In the genomic region with DNA sequence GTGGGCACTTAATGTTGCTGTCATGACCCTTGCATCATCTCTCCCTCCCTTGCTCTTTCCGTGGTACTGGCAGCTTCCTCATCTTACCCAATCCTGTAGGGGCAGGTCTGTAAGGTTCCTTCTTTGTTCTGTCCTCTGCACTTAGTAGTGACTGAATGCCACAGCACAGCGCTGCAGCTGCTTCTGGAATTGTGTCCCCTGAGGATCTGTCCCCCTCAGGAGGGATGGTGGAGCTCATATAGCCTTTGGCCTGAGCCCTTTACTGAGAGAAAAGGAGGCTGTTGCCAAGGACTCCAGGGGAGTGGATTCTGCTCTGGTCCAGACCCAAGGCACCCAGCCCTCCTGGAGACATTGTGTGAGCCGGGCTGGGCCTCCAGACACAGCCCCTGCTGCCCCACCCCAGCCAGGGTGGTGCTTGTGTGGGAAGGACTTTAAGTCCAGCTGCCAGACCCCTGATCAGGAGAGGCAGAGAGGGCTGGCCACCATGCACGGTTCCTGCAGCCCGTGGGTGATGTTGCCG, we compare ENCODE assay signal across 14 mouse cellular contexts. TPM values are rescaled to one million over a fixed set of nuclear protein-coding genes. Genes with fewer than 3 reads are reported as not detected.
DNase-seq lines count a peak whose midpoint lies in the region; ATAC-seq lines count a peak whose summit lies in the region.
"Had no signal": no experiment of that assay in that cellular context is flagged by ENCODE, and none has a peak within 500 bp of the region (broad histone marks: within the 10 kb centered on the region; RNA-seq: fewer than 3 reads in every experiment).

No protein-coding gene starts in this region.

- no peak for ATAC-seq in forebrain, embryonic 16.5 days
- no peak for ATAC-seq in liver, embryonic 15.5 days (ENCODE audit: insufficient read depth)
- ATAC-seq in liver, embryonic 12.5 days = no peak
- ATAC-seq in common myeloid progenitor, adult 5-6 weeks (replicated peaks; ENCODE audit: low read depth, poor library complexity, severe bottlenecking) = peak; percentile 78
- peak; percentile 87 for ATAC-seq in megakaryocyte progenitor cell, adult 5-6 weeks (replicated peaks; ENCODE audit: poor library complexity)
- ATAC-seq: Patski had no signal

- no peaks in the 10 kb centered on the region for H3K9me3 ChIP-seq in forebrain, embryonic 10.5 days
- no peaks in the 10 kb centered on the region for H3K9me3 ChIP-seq in forebrain, embryonic 16.5 days (ENCODE audit: control insufficient read depth, low read length)
- no peaks in the 10 kb centered on the region for H3K9me3 ChIP-seq in liver, embryonic 15.5 days (replicated peaks)
- H3K9me3 ChIP-seq in liver, embryonic 12.5 days (replicated peaks) = no peaks in the 10 kb centered on the region

- no peaks in the 10 kb centered on the region for H3K36me3 ChIP-seq in forebrain, embryonic 10.5 days (replicated peaks)
- no peaks in the 10 kb centered on the region for H3K36me3 ChIP-seq in forebrain, embryonic 16.5 days (ENCODE audit: control insufficient read depth, insufficient read depth)
- H3K36me3 ChIP-seq in liver, embryonic 15.5 days (replicated peaks) = no peaks in the 10 kb centered on the region
- H3K36me3 ChIP-seq in liver, embryonic 12.5 days = no peaks in the 10 kb centered on the region

- peaks cover 53% of the 10 kb centered on the region for H3K27me3 ChIP-seq in forebrain, embryonic 10.5 days (ENCODE audit: poor library complexity, severe bottlenecking)
- peaks cover 8% of the 10 kb centered on the region for H3K27me3 ChIP-seq in forebrain, embryonic 16.5 days (replicated peaks; ENCODE audit: control insufficient read depth, insufficient read depth, low read length)
- H3K27me3 ChIP-seq in liver, embryonic 15.5 days = peaks cover 43% of the 10 kb centered on the region
- H3K27me3 ChIP-seq in liver, embryonic 12.5 days (replicated peaks) = peaks cover 54% of the 10 kb centered on the region
- H3K27me3 ChIP-seq: Patski had no signal

- 54% methylated on average over 6 of the region's 6 CpGs for WGBS in forebrain, embryonic 10.5 days
- 53% methylated on average over 6 of the region's 6 CpGs for WGBS in forebrain, embryonic 16.5 days
- 32% methylated on average over 6 of the region's 6 CpGs for WGBS in liver, embryonic 15.5 days (ENCODE audit: insufficient replicate concordance)
- 37% methylated on average over 6 of the region's 6 CpGs for WGBS in liver, embryonic 12.5 days (ENCODE audit: insufficient replicate concordance)

- H3K9ac ChIP-seq in forebrain, embryonic 16.5 days (replicated peaks; ENCODE audit: low read depth, low read length) = no peak overlapping the region; the same call in 1 of the 2 replicates
- no peak overlapping the region for H3K9ac ChIP-seq in liver, embryonic 15.5 days
- no peak overlapping the region for H3K9ac ChIP-seq in liver, embryonic 12.5 days

- no peak overlapping the region for H3K4me3 ChIP-seq in forebrain, embryonic 10.5 days
- no peak overlapping the region for H3K4me3 ChIP-seq in forebrain, embryonic 16.5 days (replicated peaks; ENCODE audit: low read length)
- peak overlapping the region; percentile 25 for H3K4me3 ChIP-seq in liver, embryonic 15.5 days (replicated peaks)
- H3K4me3 ChIP-seq in liver, embryonic 12.5 days = no peak overlapping the region

- H3K4me1 ChIP-seq in forebrain, embryonic 10.5 days = peaks cover 53% of the 10 kb centered on the region
- peaks cover 2% of the 10 kb centered on the region; the same call in 1 of the 2 replicates for H3K4me1 ChIP-seq in forebrain, embryonic 16.5 days (replicated peaks; ENCODE audit: control insufficient read depth, insufficient read depth, low read length)
- peaks cover 31% of the 10 kb centered on the region for H3K4me1 ChIP-seq in liver, embryonic 15.5 days (replicated peaks)
- H3K4me1 ChIP-seq in liver, embryonic 12.5 days = peaks cover 32% of the 10 kb centered on the region

- no peak for DNase-seq in forebrain, embryonic 10.5 days (ENCODE audit: extremely low spot score, low spot score)
- DNase-seq in urinary bladder, postnatal 36 days (ENCODE audit: low spot score in 2 of 2) = no peak
- DNase-seq in T-cell, adult 2 months (ENCODE audit: low spot score) = no peak
- DNase-seq: adrenal gland, adult 2 months; embryo, embryonic 11 days; lung, postnatal 36 days; retina, postnatal 1 day; thymus, adult 18-20 months had no signal

- H3K27ac ChIP-seq in forebrain, embryonic 10.5 days = peak overlapping the region; percentile 48
- no peak overlapping the region for H3K27ac ChIP-seq in forebrain, embryonic 16.5 days (ENCODE audit: low read length)
- H3K27ac ChIP-seq in liver, embryonic 15.5 days (replicated peaks) = peak overlapping the region; percentile 46
- no peak overlapping the region for H3K27ac ChIP-seq in liver, embryonic 12.5 days

- H3K4me2 ChIP-seq in forebrain, embryonic 16.5 days (ENCODE audit: low read length) = no peak overlapping the region
- peak overlapping the region; percentile 8; the same call in 1 of the 2 replicates for H3K4me2 ChIP-seq in liver, embryonic 15.5 days
- H3K4me2 ChIP-seq in liver, embryonic 12.5 days = no peak overlapping the region

RNA-seq across cellular contexts. Expression of a gene that starts 1.3 kb away (rescaled TPM):
- 0.71 and 0.73 TPM in 2 replicates for polyA plus RNA-seq in forebrain, embryonic 10.5 days (2016; fragmentation: Nextera tagmentation; extraction: Ambion mirVana)
- polyA plus RNA-seq in forebrain, embryonic 16.5 days (2015; fragmentation: Nextera tagmentation; extraction: Ambion mirVana) = 1.2 and 2.0 TPM in 2 replicates
- polyA plus RNA-seq in liver, embryonic 15.5 days (2015; fragmentation: Nextera tagmentation; extraction: Ambion mirVana) = 1.9 and 2.4 TPM in 2 replicates
- 0.37 and 0.59 TPM in 2 replicates for polyA plus RNA-seq in liver, embryonic 12.5 days (2016; fragmentation: Nextera tagmentation; extraction: Ambion mirVana)
- total RNA-seq in common myeloid progenitor, adult 5-6 weeks (2017) = 2.4 and 2.9 TPM in 2 replicates
- total RNA-seq in megakaryocyte progenitor cell, adult 5-6 weeks (2015) = 3.5 and 4.8 TPM in 2 replicates
- 5.8 and 8.5 TPM in 2 replicates for total RNA-seq in megakaryocyte progenitor cell, adult 5-6 weeks (2017)
- polyA plus RNA-seq: Patski had no signal

RNA-seq across cellular contexts. Expression of a gene that starts 28.9 kb away (rescaled TPM):
- polyA plus RNA-seq in forebrain, embryonic 10.5 days (2016; fragmentation: Nextera tagmentation; extraction: Ambion mirVana) = 255 and 270 TPM in 2 replicates
- polyA plus RNA-seq in forebrain, embryonic 16.5 days (2015; fragmentation: Nextera tagmentation; extraction: Ambion mirVana) = 417 and 434 TPM in 2 replicates
- 59.4 and 74.4 TPM in 2 replicates for polyA plus RNA-seq in liver, embryonic 15.5 days (2015; fragmentation: Nextera tagmentation; extraction: Ambion mirVana)
- polyA plus RNA-seq in liver, embryonic 12.5 days (2016; fragmentation: Nextera tagmentation; extraction: Ambion mirVana) = 107 and 109 TPM in 2 replicates
- total RNA-seq in common myeloid progenitor, adult 5-6 weeks (2017) = 56.5 and 76.6 TPM in 2 replicates
- total RNA-seq in megakaryocyte progenitor cell, adult 5-6 weeks (2015) = 85.3 and 89.2 TPM in 2 replicates
- total RNA-seq in megakaryocyte progenitor cell, adult 5-6 weeks (2017) = 54.9 and 61.7 TPM in 2 replicates

RNA-seq across cellular contexts. Expression of a gene that starts 41.9 kb away (rescaled TPM):
- polyA plus RNA-seq in forebrain, embryonic 10.5 days (2016; fragmentation: Nextera tagmentation; extraction: Ambion mirVana) = 5.4 and 6.3 TPM in 2 replicates
- polyA plus RNA-seq in forebrain, embryonic 16.5 days (2015; fragmentation: Nextera tagmentation; extraction: Ambion mirVana) = 5.5 and 9.7 TPM in 2 replicates
- polyA plus RNA-seq in liver, embryonic 15.5 days (2015; fragmentation: Nextera tagmentation; extraction: Ambion mirVana) = 6.5 and 8.4 TPM in 2 replicates
- polyA plus RNA-seq in liver, embryonic 12.5 days (2016; fragmentation: Nextera tagmentation; extraction: Ambion mirVana) = 5.1 and 5.9 TPM in 2 replicates
- 23.9 and 39.0 TPM in 2 replicates for total RNA-seq in common myeloid progenitor, adult 5-6 weeks (2017)
- total RNA-seq in megakaryocyte progenitor cell, adult 5-6 weeks (2015) = 19.1 and 22.0 TPM in 2 replicates
- total RNA-seq in megakaryocyte progenitor cell, adult 5-6 weeks (2017) = 19.6 and 28.5 TPM in 2 replicates

RNA-seq across cellular contexts. Expression of a gene that starts 50.2 kb away (rescaled TPM):
- polyA plus RNA-seq in forebrain, embryonic 10.5 days (2016; fragmentation: Nextera tagmentation; extraction: Ambion mirVana) = 54.6 and 56.6 TPM in 2 replicates
- polyA plus RNA-seq in forebrain, embryonic 16.5 days (2015; fragmentation: Nextera tagmentation; extraction: Ambion mirVana) = 102 and 108 TPM in 2 replicates
- polyA plus RNA-seq in liver, embryonic 15.5 days (2015; fragmentation: Nextera tagmentation; extraction: Ambion mirVana) = 62.7 and 69.9 TPM in 2 replicates
- 51.5 and 54.6 TPM in 2 replicates for polyA plus RNA-seq in liver, embryonic 12.5 days (2016; fragmentation: Nextera tagmentation; extraction: Ambion mirVana)
- total RNA-seq in common myeloid progenitor, adult 5-6 weeks (2017) = 51.3 and 77.8 TPM in 2 replicates
- 85.3 and 97.7 TPM in 2 replicates for total RNA-seq in megakaryocyte progenitor cell, adult 5-6 weeks (2015)
- 84.9 and 99.2 TPM in 2 replicates for total RNA-seq in megakaryocyte progenitor cell, adult 5-6 weeks (2017)

RNA-seq across cellular contexts. Expression of a gene that starts 54.8 kb away (rescaled TPM):
- 230 and 235 TPM in 2 replicates for polyA plus RNA-seq in forebrain, embryonic 10.5 days (2016; fragmentation: Nextera tagmentation; extraction: Ambion mirVana)
- polyA plus RNA-seq in forebrain, embryonic 16.5 days (2015; fragmentation: Nextera tagmentation; extraction: Ambion mirVana) = 118 and 125 TPM in 2 replicates
- 86.2 and 92.9 TPM in 2 replicates for polyA plus RNA-seq in liver, embryonic 15.5 days (2015; fragmentation: Nextera tagmentation; extraction: Ambion mirVana)
- polyA plus RNA-seq in liver, embryonic 12.5 days (2016; fragmentation: Nextera tagmentation; extraction: Ambion mirVana) = 123 and 126 TPM in 2 replicates
- 67.1 and 94.5 TPM in 2 replicates for total RNA-seq in common myeloid progenitor, adult 5-6 weeks (2017)
- 67.3 and 73.9 TPM in 2 replicates for total RNA-seq in megakaryocyte progenitor cell, adult 5-6 weeks (2015)
- total RNA-seq in megakaryocyte progenitor cell, adult 5-6 weeks (2017) = 82.0 and 103 TPM in 2 replicates

Comparison
In these comparisons a context has a peak if more than half of its experiments do, and no peak if none do; other contexts are left out.
1. H3K27ac ChIP-seq: peak in forebrain, embryonic 10.5 days (single experiment) and liver, embryonic 15.5 days (single experiment); none in forebrain, embryonic 16.5 days (single experiment) and liver, embryonic 12.5 days (single experiment).
2. ATAC-seq: peak in common myeloid progenitor, adult 5-6 weeks (single experiment) and megakaryocyte progenitor cell, adult 5-6 weeks (single experiment); none in forebrain, embryonic 16.5 days (single experiment), liver, embryonic 15.5 days (single experiment) and liver, embryonic 12.5 days (single experiment).